Mouse (Mus musculus): ENCODE measurements around the gene Zfp341. TPM values are rescaled to one million over a fixed set of nuclear protein-coding genes. Genes with fewer than 3 reads are reported as not detected.

The Zfp341 gene
- polyA plus RNA-seq, 1 experiment from 2014 or later = 1.1 TPM

DNA sequence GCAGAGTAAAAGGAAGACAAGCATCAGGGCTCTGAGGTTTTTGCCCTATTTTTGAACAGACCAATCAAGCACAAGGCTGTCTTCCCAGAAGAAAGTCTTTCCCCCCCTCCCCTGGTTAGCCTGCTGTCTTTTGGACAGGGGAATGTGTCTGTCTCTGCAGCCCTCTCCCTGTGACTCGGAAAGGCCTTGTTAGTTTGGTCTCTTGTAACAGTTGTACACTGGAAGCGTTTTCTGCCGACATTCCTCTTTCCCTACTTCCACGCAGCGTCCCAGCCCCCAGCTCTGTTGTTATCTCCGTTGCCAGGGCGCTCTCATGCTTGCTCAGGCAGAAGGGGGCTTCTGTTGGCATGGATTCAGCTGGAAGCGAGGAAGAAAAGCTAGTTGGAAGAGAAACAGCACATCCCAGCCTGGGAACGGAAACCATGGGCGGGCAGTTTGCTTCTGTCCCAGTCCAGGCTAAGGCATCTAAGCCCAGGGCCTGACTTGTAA, 64.6 kb downstream of the Zfp341 start:
- no peaks in the 10 kb centered on the region for H3K9me3 ChIP-seq (ENCODE audit: control insufficient read depth, low read length)
- H3K4me1 ChIP-seq (ENCODE audit: control insufficient read depth in 2 of 2, insufficient read depth in 2 of 2, low read length in 2 of 2) = peaks cover 29 to 60% of the 10 kb centered on the region in 2 experiments

DNA sequence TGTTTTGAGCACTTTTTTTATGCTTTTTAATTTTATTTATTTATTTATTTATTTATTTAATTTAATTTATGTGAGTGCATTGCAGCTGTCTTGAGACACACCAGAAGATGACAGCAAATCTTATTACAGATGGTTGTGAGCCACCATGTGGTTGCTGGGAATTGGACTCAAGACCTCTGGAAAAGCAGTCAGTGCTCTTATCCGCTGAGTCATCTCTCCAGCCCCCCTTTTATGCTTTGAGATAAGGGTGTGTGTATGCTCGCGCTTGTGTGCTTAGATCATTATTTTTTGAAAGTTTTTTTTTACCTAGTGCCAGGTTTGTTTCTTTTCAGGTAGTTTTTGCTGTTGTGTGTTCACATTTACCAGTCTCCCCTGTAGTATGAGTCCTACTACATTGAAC, 65.9 kb downstream of the Zfp341 start:
- Histone ChIP-seq H3K4me2 (ENCODE audit: low read length) (no peak overlapping the region), H3K4me1 (ENCODE audit: control insufficient read depth in 2 of 2, insufficient read depth in 2 of 2, low read length in 2 of 2) (peaks cover 25 to 53% of the 10 kb centered on the region in 2 experiments), H3K27ac (replicated peaks in 1 of 2; ENCODE audit: control insufficient read depth in 1 of 2, insufficient read depth in 1 of 2, low read depth in 2 of 2, low read length in 2 of 2) (no peak overlapping the region), H3K9ac (ENCODE audit: low read length) (no peak overlapping the region), H3K9me3 (ENCODE audit: control insufficient read depth, low read length) (no peaks in the 10 kb centered on the region), H3K27me3 (ENCODE audit: control insufficient read depth, insufficient read depth, low read length) (no peaks in the 10 kb centered on the region), H3K4me3 (ENCODE audit: control insufficient read depth in 1 of 2, insufficient read depth in 1 of 2, low read depth in 1 of 2, low read length in 2 of 2) (no peak overlapping the region), H3K36me3 (ENCODE audit: control insufficient read depth, insufficient read depth, low read length) (0 out of 2 replicates have a peak, but pooled peaks cover 4% of the 10 kb centered on the region)
- ATAC-seq (ENCODE audit: insufficient number of reproducible peaks, insufficient read depth, low FRiP score, low read depth) = no peak
- 55% methylated on average over 3 of the region's 3 CpGs for WGBS

More for the DNA sequence above, 64.6 kb downstream of the Zfp341 start:
- peak overlapping the region; percentile 66 for H3K9ac ChIP-seq (ENCODE audit: low read length)
- WGBS = under 1% methylated on average over 10 of the region's 10 CpGs
- 0 out of 2 replicates have a peak, but pooled peaks cover 7% of the 10 kb centered on the region for H3K36me3 ChIP-seq (ENCODE audit: control insufficient read depth, insufficient read depth, low read length)
- H3K27me3 ChIP-seq (ENCODE audit: control insufficient read depth, insufficient read depth, low read length) = no peaks in the 10 kb centered on the region
- peak overlapping the region; percentile 6 to 15 for H3K4me3 ChIP-seq (ENCODE audit: control insufficient read depth in 1 of 2, insufficient read depth in 1 of 2, low read depth in 1 of 2, low read length in 2 of 2)
- H3K27ac ChIP-seq (replicated peaks in 1 of 2; ENCODE audit: control insufficient read depth in 1 of 2, insufficient read depth in 1 of 2, low read depth in 2 of 2, low read length in 2 of 2) = peak overlapping the region; percentile 87 to 93
- ATAC-seq (ENCODE audit: insufficient number of reproducible peaks, insufficient read depth, low FRiP score, low read depth) = peak; percentile 68
- H3K4me2 ChIP-seq (ENCODE audit: low read length) = peak overlapping the region; percentile 60

DNA sequence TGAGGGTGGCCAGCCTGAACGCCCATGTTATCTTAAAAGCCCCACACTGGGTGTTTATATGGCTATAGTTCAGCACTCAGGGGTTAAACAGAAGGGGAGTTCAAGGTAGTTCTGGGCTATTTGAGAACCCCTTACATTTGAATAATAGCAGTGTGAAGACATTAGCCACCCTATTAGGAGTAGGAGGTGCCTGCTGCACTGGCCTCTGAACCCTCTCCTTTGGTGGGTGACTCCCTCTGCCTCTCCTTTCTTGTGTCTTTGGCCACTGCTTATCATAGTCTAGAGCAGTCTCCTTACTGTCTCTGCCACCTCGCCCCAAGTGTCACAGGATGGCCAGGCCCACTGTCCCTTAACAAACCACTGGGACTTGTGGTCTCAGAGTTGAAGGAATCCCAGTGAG, 67.2 kb downstream of the Zfp341 start:
- ATAC-seq (ENCODE audit: insufficient number of reproducible peaks, insufficient read depth, low FRiP score, low read depth) = no peak
- WGBS = 66% methylated on average over 2 of the region's 2 CpGs

DNA sequence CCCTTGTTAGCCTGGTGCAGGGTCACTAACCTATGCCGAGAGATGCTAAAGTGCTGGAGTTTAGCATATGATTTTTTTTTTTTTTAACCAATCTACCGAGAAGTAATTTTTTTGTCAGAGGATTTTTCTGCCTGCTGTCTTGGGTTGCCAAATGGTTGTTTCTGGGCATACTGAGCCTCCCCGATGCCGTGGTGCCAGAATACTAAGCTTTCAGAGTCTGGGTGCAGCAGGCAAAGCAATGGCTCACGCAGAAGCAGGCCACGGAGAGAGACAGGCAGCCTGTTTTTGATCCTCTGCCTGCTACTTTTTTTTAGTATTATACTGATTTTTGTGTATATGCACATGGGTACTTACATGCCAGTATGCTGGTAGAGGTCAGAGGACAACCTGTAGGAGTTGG, 67.8 kb downstream of the Zfp341 start:
- Histone ChIP-seq H3K9ac (ENCODE audit: low read length) (no peak overlapping the region), H3K27ac (replicated peaks in 1 of 2; ENCODE audit: control insufficient read depth in 1 of 2, insufficient read depth in 1 of 2, low read depth in 2 of 2, low read length in 2 of 2) (no peak overlapping the region), H3K27me3 (ENCODE audit: control insufficient read depth, insufficient read depth, low read length) (no peaks in the 10 kb centered on the region), H3K36me3 (ENCODE audit: control insufficient read depth, insufficient read depth, low read length) (0 out of 2 replicates have a peak, but pooled peaks cover 7% of the 10 kb centered on the region), H3K4me1 (ENCODE audit: control insufficient read depth in 2 of 2, insufficient read depth in 2 of 2, low read length in 2 of 2) (peaks cover 19 to 37% of the 10 kb centered on the region in 2 experiments), H3K4me3 (ENCODE audit: control insufficient read depth in 1 of 2, insufficient read depth in 1 of 2, low read depth in 1 of 2, low read length in 2 of 2) (no peak overlapping the region), H3K4me2 (ENCODE audit: low read length) (no peak overlapping the region), H3K9me3 (ENCODE audit: control insufficient read depth, low read length) (no peaks in the 10 kb centered on the region)
- ATAC-seq (ENCODE audit: insufficient number of reproducible peaks, insufficient read depth, low FRiP score, low read depth) = no peak
- 90% methylated on average over 6 of the region's 6 CpGs for WGBS

More for the DNA sequence above, 67.2 kb downstream of the Zfp341 start:
- Histone ChIP-seq H3K36me3 (ENCODE audit: control insufficient read depth, insufficient read depth, low read length) (0 out of 2 replicates have a peak, but pooled peaks cover 11% of the 10 kb centered on the region), H3K4me1 (ENCODE audit: control insufficient read depth in 2 of 2, insufficient read depth in 2 of 2, low read length in 2 of 2) (peaks cover 19 to 40% of the 10 kb centered on the region in 2 experiments), H3K27ac (replicated peaks in 1 of 2; ENCODE audit: control insufficient read depth in 1 of 2, insufficient read depth in 1 of 2, low read depth in 2 of 2, low read length in 2 of 2) (no peak overlapping the region), H3K9ac (ENCODE audit: low read length) (no peak overlapping the region), H3K4me2 (ENCODE audit: low read length) (no peak overlapping the region), H3K4me3 (ENCODE audit: control insufficient read depth in 1 of 2, insufficient read depth in 1 of 2, low read depth in 1 of 2, low read length in 2 of 2) (no peak overlapping the region), H3K27me3 (ENCODE audit: control insufficient read depth, insufficient read depth, low read length) (no peaks in the 10 kb centered on the region), H3K9me3 (ENCODE audit: control insufficient read depth, low read length) (no peaks in the 10 kb centered on the region)

DNA sequence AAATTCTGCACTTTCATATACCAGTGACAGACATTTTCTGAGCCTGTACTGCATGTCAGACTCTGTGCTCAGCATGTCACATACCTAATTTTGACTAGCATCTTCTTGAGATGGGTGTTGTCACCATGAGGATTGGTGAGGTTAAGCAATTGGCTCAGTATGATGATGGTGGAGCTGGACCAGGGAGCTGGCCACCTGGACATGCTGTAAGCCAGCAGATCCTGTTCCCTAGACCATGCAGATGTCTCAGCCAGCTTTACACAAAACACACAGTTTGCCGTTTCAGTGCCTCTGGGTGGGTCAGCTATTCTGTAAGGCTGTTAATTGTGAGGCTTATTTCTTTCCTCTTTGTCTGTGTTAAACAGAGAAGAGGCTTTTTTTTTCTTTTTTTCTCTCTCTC, 69.6 kb downstream of the Zfp341 start:
- no peak overlapping the region for H3K4me3 ChIP-seq (ENCODE audit: control insufficient read depth in 1 of 2, insufficient read depth in 1 of 2, low read depth in 1 of 2, low read length in 2 of 2)
- H3K9me3 ChIP-seq (ENCODE audit: control insufficient read depth, low read length) = no peaks in the 10 kb centered on the region
- no peak overlapping the region for H3K9ac ChIP-seq (ENCODE audit: low read length)
- 0 out of 2 replicates have a peak, but pooled peaks cover 7% of the 10 kb centered on the region for H3K36me3 ChIP-seq (ENCODE audit: control insufficient read depth, insufficient read depth, low read length)
- H3K4me2 ChIP-seq (ENCODE audit: low read length) = no peak overlapping the region
- H3K27me3 ChIP-seq (ENCODE audit: control insufficient read depth, insufficient read depth, low read length) = no peaks in the 10 kb centered on the region
- peaks cover 8 to 34% of the 10 kb centered on the region in 2 experiments for H3K4me1 ChIP-seq (ENCODE audit: control insufficient read depth in 2 of 2, insufficient read depth in 2 of 2, low read length in 2 of 2)
- no peak for ATAC-seq (ENCODE audit: insufficient number of reproducible peaks, insufficient read depth, low FRiP score, low read depth)
- WGBS = 63% methylated on average over 1 of the region's 1 CpGs
- H3K27ac ChIP-seq (replicated peaks in 1 of 2; ENCODE audit: control insufficient read depth in 1 of 2, insufficient read depth in 1 of 2, low read depth in 2 of 2, low read length in 2 of 2) = no peak overlapping the region

DNA sequence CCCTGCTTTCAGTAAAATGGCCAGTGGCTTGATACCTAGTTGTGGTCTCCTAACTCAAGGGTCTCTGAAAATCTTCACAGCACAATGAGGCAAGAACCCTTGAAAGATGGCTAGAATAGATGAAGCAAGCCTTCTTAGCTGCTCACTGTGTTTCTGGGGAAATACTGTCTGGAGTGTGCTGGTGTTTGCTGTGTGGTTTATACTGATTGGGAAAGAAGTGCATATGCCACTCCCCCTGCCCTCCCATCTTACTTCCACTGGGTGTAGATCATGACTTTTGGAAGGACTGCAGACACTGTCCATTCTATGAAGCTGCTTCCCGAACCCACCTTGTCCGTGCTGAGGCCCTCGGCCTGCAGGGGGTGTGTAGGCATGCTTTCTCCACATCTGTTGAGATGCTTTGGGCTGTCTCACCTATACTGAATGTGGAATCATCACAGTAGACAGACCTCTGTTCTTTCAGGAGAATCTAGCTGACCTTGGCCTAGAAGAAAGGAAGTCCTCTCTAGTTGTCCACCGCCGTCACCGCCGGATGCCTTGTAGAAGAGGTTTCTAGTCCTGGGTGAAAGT, 71.9 kb downstream of the Zfp341 start:
- no peak overlapping the region for H3K4me3 ChIP-seq (ENCODE audit: control insufficient read depth in 1 of 2, insufficient read depth in 1 of 2, low read depth in 1 of 2, low read length in 2 of 2)
- H3K27me3 ChIP-seq (ENCODE audit: control insufficient read depth, insufficient read depth, low read length) = no peaks in the 10 kb centered on the region
- no peak overlapping the region for H3K9ac ChIP-seq (ENCODE audit: low read length)
- peaks cover 14% of the 10 kb centered on the region for H3K36me3 ChIP-seq (ENCODE audit: control insufficient read depth, insufficient read depth, low read length)
- no peak overlapping the region for H3K4me2 ChIP-seq (ENCODE audit: low read length)
- H3K4me1 ChIP-seq (ENCODE audit: control insufficient read depth in 2 of 2, insufficient read depth in 2 of 2, low read length in 2 of 2) = peaks cover 2 to 18% of the 10 kb centered on the region in 2 experiments; a peak in 3 of 4 replicates
- H3K27ac ChIP-seq (replicated peaks in 1 of 2; ENCODE audit: control insufficient read depth in 1 of 2, insufficient read depth in 1 of 2, low read depth in 2 of 2, low read length in 2 of 2) = no peak overlapping the region
- WGBS = 93% methylated on average over 7 of the region's 7 CpGs
- no peaks in the 10 kb centered on the region for H3K9me3 ChIP-seq (ENCODE audit: control insufficient read depth, low read length)
- ATAC-seq (ENCODE audit: insufficient number of reproducible peaks, insufficient read depth, low FRiP score, low read depth) = no peak

DNA sequence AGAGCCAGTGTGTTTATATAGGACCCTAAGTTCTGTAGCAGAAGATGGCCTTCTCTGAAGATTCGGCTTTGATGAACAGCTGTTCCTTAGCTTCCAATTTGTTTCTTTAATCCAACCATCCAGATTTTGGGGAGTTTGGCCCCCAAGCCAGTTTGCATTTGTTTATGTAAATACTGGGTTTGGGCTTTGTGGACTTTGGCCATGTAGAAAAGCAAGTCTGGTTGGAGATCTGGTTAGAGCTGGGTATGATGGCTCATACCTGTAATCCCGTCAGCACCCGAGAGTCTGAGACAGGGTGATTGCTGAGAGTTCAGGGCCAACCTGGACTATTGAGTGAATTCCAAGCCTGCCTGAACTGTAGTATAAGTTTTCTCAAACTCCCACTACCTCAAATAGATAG, 72.7 kb downstream of the Zfp341 start:
- H3K4me1 ChIP-seq (ENCODE audit: control insufficient read depth in 2 of 2, insufficient read depth in 2 of 2, low read length in 2 of 2) = peaks cover 0 to 15% of the 10 kb centered on the region in 2 experiments; a peak in 2 of 4 replicates
- no peak overlapping the region for H3K4me2 ChIP-seq (ENCODE audit: low read length)
- H3K27ac ChIP-seq (replicated peaks in 1 of 2; ENCODE audit: control insufficient read depth in 1 of 2, insufficient read depth in 1 of 2, low read depth in 2 of 2, low read length in 2 of 2) = no peak overlapping the region
- H3K9ac ChIP-seq (ENCODE audit: low read length) = no peak overlapping the region
- no peak for ATAC-seq (ENCODE audit: insufficient number of reproducible peaks, insufficient read depth, low FRiP score, low read depth)
- H3K4me3 ChIP-seq (ENCODE audit: control insufficient read depth in 1 of 2, insufficient read depth in 1 of 2, low read depth in 1 of 2, low read length in 2 of 2) = no peak overlapping the region
- H3K9me3 ChIP-seq (ENCODE audit: control insufficient read depth, low read length) = no peaks in the 10 kb centered on the region
- peaks cover 22% of the 10 kb centered on the region for H3K36me3 ChIP-seq (ENCODE audit: control insufficient read depth, insufficient read depth, low read length)
- H3K27me3 ChIP-seq (ENCODE audit: control insufficient read depth, insufficient read depth, low read length) = no peaks in the 10 kb centered on the region
- WGBS = 88% methylated on average over 3 of the region's 3 CpGs
